Mouse (Mus musculus) bone marrow macrophage, adult 2 months (primary cell): Measurements from ENCODE around the gene LTO1. TPM values are rescaled to one million over a fixed set of nuclear protein-coding genes. Genes with fewer than 3 reads are reported as not detected.
"Not testable (repeated sequence)": the region's sequence is repeated elsewhere in the genome, so short reads cannot be mapped to it uniquely, and the experiment has no call there.

Source experiments
- H3K27ac ChIP-seq: 2 replicates; pipeline ENCODE4 v1.5.1; 2012; ENCODE audit warnings: low read depth, low read length; ENCODE audit not compliant: insufficient read depth
- H3K4me1 ChIP-seq: 2 replicates; pipeline ENCODE4 v1.6.1; 2012; ENCODE audit warnings: low read length; ENCODE audit not compliant: control insufficient read depth, insufficient read depth
- H3K4me3 ChIP-seq: 2 replicates; pipeline ENCODE4 v1.5.1; 2012; ENCODE audit warnings: mild to moderate bottlenecking, low read length, moderate library complexity; ENCODE audit not compliant: insufficient read depth
- CTCF ChIP-seq: IDR thresholded peaks from 2 replicates; pipeline ENCODE4 v1.5.1; 2012; ENCODE audit warnings: low read depth, mild to moderate bottlenecking, low read length, moderate library complexity
- POLR2A ChIP-seq: IDR thresholded peaks from 2 replicates; pipeline ENCODE4 v1.6.1; 2012; ENCODE audit warnings: mild to moderate bottlenecking, low read depth, low read length, borderline replicate concordance
- polyA plus RNA-seq: library from polyadenylated mRNA; stranded (reverse); fragments of >200 nt; gene quantifications from 2 replicates; pipeline ENCODE4 v1.2.4, GENCODE M21; 2012; ENCODE audit not compliant: missing spikeins, insufficient read depth, insufficient read length

Gene LTO1
- 21.5 and 30.3 TPM in 2 replicates for polyA plus RNA-seq

GRCm38 (mm10) chr7:144914948-144915750, at the start of gene LTO1:
TSS of gene LTO1 (plus strand) at chr7:144915100.
- peak within 1 kb of the TSS; percentile 89 for H3K4me3 ChIP-seq
- TF ChIP-seq POLR2A: no peak
- TF ChIP-seq CTCF: no peak
- H3K4me1 ChIP-seq: peaks cover 9% of the 10 kb centered on the region
- H3K27ac ChIP-seq: peak within 1 kb of the TSS; percentile 71

GRCm38 (mm10) chr7:144867161-144867560, 47.7 kb upstream of the LTO1 start:
- TF ChIP-seq CTCF: no peak
- TF ChIP-seq POLR2A: no peak
- H3K4me1 ChIP-seq: no peaks in the 10 kb centered on the region
- H3K27ac ChIP-seq: no peak overlapping the region
- no peak overlapping the region for H3K4me3 ChIP-seq

GRCm38 (mm10) chr7:144867602-144868001, 47.3 kb upstream of the LTO1 start:
- no peaks in the 10 kb centered on the region for H3K4me1 ChIP-seq
- H3K27ac ChIP-seq: no peak overlapping the region
- no peak for TF ChIP-seq POLR2A
- no peak overlapping the region for H3K4me3 ChIP-seq

GRCm38 (mm10) chr7:144872420-144872819, 42.5 kb upstream of the LTO1 start:
- Histone ChIP-seq H3K4me1 (no peaks in the 10 kb centered on the region), H3K27ac (no peak overlapping the region), H3K4me3 (no peak overlapping the region)
- TF ChIP-seq POLR2A (no peak), CTCF (no peak)

DNA sequence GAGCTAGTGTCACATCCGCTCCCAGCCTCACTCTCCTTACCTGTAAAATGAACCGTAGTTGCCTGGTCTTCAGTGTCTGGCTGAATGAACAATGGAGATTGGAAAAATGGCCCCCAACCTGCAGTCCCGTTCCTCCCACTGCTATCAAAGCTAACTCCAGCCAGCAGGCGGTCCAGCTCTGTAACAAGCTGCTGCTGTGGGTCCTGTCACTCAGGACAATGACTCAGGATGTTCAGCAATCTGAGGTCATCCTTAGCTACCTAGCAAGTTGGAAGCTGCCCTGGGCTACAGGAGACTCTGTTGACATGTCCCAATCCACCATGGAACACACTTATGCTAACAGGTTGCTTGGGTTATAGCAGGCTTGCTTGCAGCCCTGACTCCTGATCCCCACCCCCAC, 41.7 kb upstream of the LTO1 start:
- Histone ChIP-seq H3K4me3 (no peak overlapping the region), H3K4me1 (no peaks in the 10 kb centered on the region), H3K27ac (no peak overlapping the region)
- TF ChIP-seq CTCF: no peak
- TF ChIP-seq POLR2A: no peak

DNA sequence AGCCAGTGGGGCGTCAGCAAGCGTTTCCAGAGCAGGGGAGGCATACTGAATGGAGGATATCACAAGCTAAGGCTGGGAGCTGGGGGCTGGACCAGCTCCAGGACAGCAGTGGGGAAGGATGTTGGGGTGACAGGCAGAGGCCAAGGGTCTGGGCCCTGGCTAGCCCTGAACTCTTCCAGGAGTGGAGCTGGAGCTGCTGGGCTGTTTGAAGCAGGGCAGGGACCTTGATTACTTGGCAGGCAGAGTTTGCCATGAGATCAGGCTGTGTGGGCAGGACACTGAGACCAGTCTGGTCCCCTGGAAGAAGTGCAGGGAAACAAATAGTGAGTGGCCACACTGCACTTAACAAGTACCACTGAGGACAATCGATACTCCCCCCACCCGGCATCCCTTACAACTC, 40.7 kb upstream of the LTO1 start:
- Histone ChIP-seq H3K4me3 (no peak overlapping the region), H3K27ac (no peak overlapping the region), H3K4me1 (no peaks in the 10 kb centered on the region)
- TF ChIP-seq POLR2A (no peak), CTCF (no peak)

- Histone ChIP-seq H3K4me3 (no peak overlapping the region), H3K4me1 (no peaks in the 10 kb centered on the region), H3K27ac (no peak overlapping the region)
- TF ChIP-seq CTCF (no peak), POLR2A (no peak)
These were observed 36.5 kb upstream of the LTO1 start for GRCm38 (mm10) chr7:144878401-144878800.

DNA sequence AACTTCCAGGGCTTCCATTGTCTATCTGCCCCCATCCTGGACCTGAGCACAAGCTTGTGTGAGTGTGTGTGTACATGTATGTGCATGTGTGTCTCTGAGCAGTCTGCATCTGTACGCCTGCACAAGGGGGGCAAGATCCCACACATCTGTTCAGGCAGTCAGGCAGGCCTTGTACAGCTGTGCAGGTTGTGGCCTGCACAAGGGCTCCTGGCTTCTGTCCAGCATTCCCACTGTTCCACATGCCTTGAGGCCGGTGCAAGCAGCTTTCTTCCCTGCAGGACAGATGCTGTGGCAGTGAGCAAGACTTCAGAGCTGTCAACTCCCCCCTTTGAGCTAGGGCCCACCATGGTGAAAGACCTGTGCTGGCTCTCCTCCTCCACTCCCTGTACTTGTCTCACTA, 31.8 kb upstream of the LTO1 start:
- Histone ChIP-seq H3K4me3 (no peak overlapping the region), H3K4me1 (no peaks in the 10 kb centered on the region), H3K27ac (no peak overlapping the region)
- TF ChIP-seq POLR2A (no peak), CTCF (no peak)

DNA sequence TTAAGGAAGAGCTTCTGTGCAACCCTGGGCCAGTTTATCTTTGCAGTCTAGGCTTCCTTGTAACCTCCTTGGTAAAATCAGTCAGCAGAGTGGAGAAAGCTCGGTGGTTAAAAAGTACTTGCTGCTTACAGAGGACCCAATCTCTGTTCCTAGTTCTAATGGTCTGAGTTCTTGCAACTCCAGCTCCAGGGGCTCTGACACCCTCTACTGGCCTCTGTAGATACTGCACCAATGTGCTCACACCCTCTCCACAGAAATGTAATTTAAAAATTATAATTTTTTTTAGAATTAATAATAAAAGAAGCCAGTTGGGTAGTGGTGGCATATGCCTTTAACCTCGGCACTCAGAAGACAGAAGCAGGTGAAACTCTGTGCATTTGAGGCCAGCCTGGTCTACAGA, 27.2 kb upstream of the LTO1 start:
- Histone ChIP-seq H3K27ac (no peak overlapping the region), H3K4me1 (no peaks in the 10 kb centered on the region), H3K4me3 (no peak overlapping the region)
- TF ChIP-seq POLR2A: no peak
- TF ChIP-seq CTCF: no peak

- H3K4me1 ChIP-seq: no peaks in the 10 kb centered on the region
- TF ChIP-seq CTCF (no peak), POLR2A (no peak)
These were observed 26.2 kb upstream of the LTO1 start for GRCm38 (mm10) chr7:144888564-144889299.

GRCm38 (mm10) chr7:144890661-144891060, 24.2 kb upstream of the LTO1 start:
- not testable (repeated sequence) for H3K27ac ChIP-seq, H3K4me3 ChIP-seq, H3K4me1 ChIP-seq

More at GRCm38 (mm10) chr7:144888564-144889299, 26.2 kb upstream of the LTO1 start:
- no peak overlapping the region for H3K4me3 ChIP-seq
- H3K27ac ChIP-seq: no peak overlapping the region
